Mouse (Mus musculus) liver, adult 2 months (tissue): ENCODE measurements at regions not wholly inside any gene's neighbourhood (a gene's known extent, or its start where the extent isn't known, plus 50 kb on each side); places are given as distances from the start of the nearest gene placed in this dataset.

Source experiments
- CTCF ChIP-seq: fragments of 200-500 bp; IDR thresholded peaks from 2 replicates; pipeline ENCODE4 v1.5.1; 2011; ENCODE audit warnings: low read depth, low read length, control low read depth
- POLR2A ChIP-seq: fragments of 200-500 bp; IDR thresholded peaks from 2 replicates; pipeline ENCODE4 v1.6.1; 2011; ENCODE audit warnings: low read length, control low read depth; ENCODE audit not compliant: insufficient read depth; ENCODE audit errors: extremely low read depth

GRCm38 (mm10) chr6:118309923-118310322, 109.4 kb downstream of the Bms1 start:
- TF ChIP-seq CTCF (no peak), POLR2A (no peak)
